Mouse (Mus musculus): ENCODE data around the gene Nup188.

DNA sequence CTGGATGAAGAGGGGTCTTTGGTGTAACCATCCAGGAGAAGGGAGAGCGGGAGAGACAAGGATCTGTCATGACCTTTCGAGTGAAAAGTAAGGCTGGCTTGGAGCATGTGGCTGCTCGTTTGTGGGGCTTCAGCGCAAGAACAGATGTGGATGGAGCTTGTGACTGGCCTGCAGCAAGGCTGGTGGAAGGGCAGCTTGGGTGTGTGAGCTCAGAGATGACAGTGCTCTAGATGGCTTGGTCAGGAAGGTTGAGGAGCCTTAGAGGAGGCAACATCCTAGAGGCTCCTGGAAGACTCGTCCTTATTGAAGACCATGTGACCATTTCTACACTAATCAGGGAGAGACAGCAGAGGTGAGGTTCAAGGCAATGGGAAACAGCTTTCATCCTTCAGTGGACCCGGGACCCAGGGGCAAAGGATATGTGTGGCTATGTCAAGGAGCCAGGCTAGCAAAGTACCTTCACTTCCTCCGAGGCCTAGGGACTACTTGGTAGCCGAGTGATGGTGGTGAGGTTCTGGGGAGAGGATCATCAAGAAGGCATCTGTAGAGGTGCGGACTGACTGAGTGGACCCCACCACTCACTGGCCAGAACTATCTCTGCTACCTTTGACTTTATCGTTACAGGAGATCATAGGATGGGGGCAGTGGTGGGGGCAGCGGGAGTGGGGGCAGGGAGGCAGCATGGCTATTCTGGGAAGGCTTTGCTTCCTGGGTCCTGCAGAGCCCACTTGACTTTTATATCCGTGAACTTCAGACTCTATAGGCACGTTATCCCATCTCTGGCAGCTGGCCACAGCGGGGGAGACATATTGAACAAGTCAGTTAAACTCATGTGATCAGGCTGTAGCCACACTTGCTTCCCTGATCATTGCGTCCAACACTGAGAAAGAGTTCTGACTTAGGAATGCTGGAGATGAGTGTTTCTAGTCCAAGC, 26.8 kb upstream of the Nup188 start:
- no peak for TF ChIP-seq CTCF (IDR thresholded peaks at IDR 0.05; ENCODE audit: insufficient read depth, low read length)
- TF ChIP-seq POLR2A (IDR thresholded peaks at IDR 0.05; ENCODE audit: borderline replicate concordance, extremely low read depth, low read depth, low read length): no peak

Measured in lung, adult 2 months (tissue).